Mouse (Mus musculus) liver, adult 2 months (tissue): Measurements from ENCODE around the gene Gtf2a2. TPM values are rescaled to one million over a fixed set of nuclear protein-coding genes. Genes with fewer than 3 reads are reported as not detected.
A peak's percentile ranks its signal among the peaks of the same experiment; 100 is the strongest.

Source experiments
- DNase-seq: peaks from one replicate; pipeline ENCODE4 v3.0.0-alpha.2; 2011; ENCODE audit warnings: low read depth, low spot score; ENCODE audit errors: extremely low read depth
- H3K27ac ChIP-seq: fragments of 200-500 bp; replicated peaks from 2 replicates; pipeline ENCODE4 v1.5.1; 2012; ENCODE audit warnings: low read depth, mild to moderate bottlenecking, control low read depth, inconsistent platforms, low read length; ENCODE audit not compliant: insufficient read depth
- H3K27me3 ChIP-seq: fragments of 200-500 bp; 2 replicates; pipeline ENCODE4 v1.6.1; 2012; ENCODE audit warnings: mild to moderate bottlenecking, moderate library complexity, low read length, inconsistent platforms; ENCODE audit not compliant: control insufficient read depth, insufficient read depth
- H3K36me3 ChIP-seq: fragments of 200-500 bp; 2 replicates; pipeline ENCODE4 v1.6.1; 2012; ENCODE audit warnings: low read length, inconsistent platforms; ENCODE audit not compliant: control insufficient read depth, insufficient read depth
- H3K4me1 ChIP-seq: fragments of 200-500 bp; 2 replicates; pipeline ENCODE4 v1.6.1; 2011; ENCODE audit warnings: low read length; ENCODE audit not compliant: control insufficient read depth, insufficient read depth
- H3K4me3 ChIP-seq: fragments of 200-500 bp; 2 replicates; pipeline ENCODE4 v1.5.1; 2011; ENCODE audit warnings: low read depth, mild to moderate bottlenecking, control low read depth, low read length, moderate library complexity; ENCODE audit not compliant: insufficient read depth
- H3K79me2 ChIP-seq: fragments of 200-500 bp; 2 replicates; pipeline ENCODE4 v1.6.1; 2012; ENCODE audit warnings: inconsistent platforms, mild to moderate bottlenecking, low read length, moderate library complexity; ENCODE audit not compliant: control insufficient read depth, insufficient read depth
- H3K9ac ChIP-seq: fragments of 200-500 bp; 2 replicates; pipeline ENCODE4 v1.6.1; 2012; ENCODE audit warnings: low read depth, mild to moderate bottlenecking, control low read depth, inconsistent platforms, low read length
- CTCF ChIP-seq: fragments of 200-500 bp; IDR thresholded peaks from 2 replicates; pipeline ENCODE4 v1.5.1; 2011; ENCODE audit warnings: low read depth, low read length, control low read depth
- POLR2A ChIP-seq: fragments of 200-500 bp; IDR thresholded peaks from 2 replicates; pipeline ENCODE4 v1.6.1; 2011; ENCODE audit warnings: low read length, control low read depth; ENCODE audit not compliant: insufficient read depth; ENCODE audit errors: extremely low read depth
- WGBS: fragments of 180-500 bp; shearing (Covaris S2); methylation state at CpG from one replicate; pipeline ENCODE4 v1.1.7; 2018; 5-methylcytosine and 5-hydroxymethylcytosine counted together
- polyA plus RNA-seq: library from polyadenylated mRNA; depleted of rRNA; stranded (reverse); fragments of >200 nt; gene quantifications from 2 replicates; pipeline ENCODE4 v1.2.3, GENCODE M21; 2012
- total RNA-seq: library from RNA; depleted of rRNA; stranded (reverse); fragments of >200 nt; gene quantifications from 2 replicates; pipeline ENCODE4 v1.2.3, GENCODE M21; 2014

The Gtf2a2 gene
- total and polyA plus RNA-seq, 2 experiments: 13.4 to 59.4 TPM

DNA sequence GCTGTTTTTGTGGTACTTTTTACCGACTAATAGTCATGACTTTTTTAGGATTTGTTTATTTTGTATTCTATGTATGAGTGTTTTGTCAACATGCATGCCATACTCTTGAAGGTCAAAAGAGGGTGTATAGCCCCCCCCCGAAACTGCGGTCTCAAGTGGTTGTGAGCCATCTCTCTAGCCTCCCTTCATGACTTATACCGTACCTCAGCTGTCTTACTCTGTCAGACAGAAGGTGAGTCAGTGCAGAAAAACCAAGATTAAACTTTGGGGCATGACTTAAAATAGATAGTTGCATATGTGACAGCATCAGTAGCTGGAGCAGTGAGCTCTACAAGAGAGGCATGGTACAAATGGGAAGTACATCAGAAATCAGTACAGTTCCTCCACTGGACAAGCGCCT is 17.8 kb upstream of the Gtf2a2 start:
- DNase-seq: no peak
- whole genome bisulfite sequencing: 83% methylated on average over 5 of the region's 5 CpGs
- Histone ChIP-seq H3K4me3 (no peak overlapping the region), H3K9ac (no peak overlapping the region), H3K27ac (peak overlapping the region; percentile 60), H3K4me1 (peaks cover 38% of the 10 kb centered on the region), H3K79me2 (peaks cover 21% of the 10 kb centered on the region; the same call in 1 of the 2 replicates), H3K36me3 (peaks cover 32% of the 10 kb centered on the region), H3K27me3 (no peaks in the 10 kb centered on the region)
- TF ChIP-seq POLR2A (no peak), CTCF (no peak)

DNA sequence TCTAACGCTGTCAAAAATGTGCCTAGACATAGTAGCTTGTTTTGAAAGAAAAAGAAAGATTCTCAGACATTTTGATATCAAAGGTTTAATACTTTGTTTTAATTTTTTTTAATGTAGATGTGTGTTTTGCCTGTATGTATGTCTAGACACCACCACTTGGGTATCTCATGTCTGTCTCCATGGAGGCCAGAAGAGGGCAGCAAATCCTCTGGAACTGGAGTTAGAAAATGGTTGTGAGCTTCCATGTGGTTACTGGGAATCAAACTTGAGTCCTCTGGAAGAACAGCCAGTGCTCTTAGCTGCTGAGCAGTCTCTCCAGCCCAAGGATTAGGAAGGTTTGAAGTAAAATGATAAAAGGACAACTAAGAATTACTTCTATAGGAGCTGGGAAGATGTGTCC is 13.0 kb upstream of the Gtf2a2 start:
- 76% methylated on average over 1 of the region's 1 CpGs for WGBS
- TF ChIP-seq POLR2A: no peak
- TF ChIP-seq CTCF: 0 out of 2 replicates have a peak, but pooled peaks have one; percentile 20
- peaks cover 68% of the 10 kb centered on the region for H3K36me3 ChIP-seq

DNA sequence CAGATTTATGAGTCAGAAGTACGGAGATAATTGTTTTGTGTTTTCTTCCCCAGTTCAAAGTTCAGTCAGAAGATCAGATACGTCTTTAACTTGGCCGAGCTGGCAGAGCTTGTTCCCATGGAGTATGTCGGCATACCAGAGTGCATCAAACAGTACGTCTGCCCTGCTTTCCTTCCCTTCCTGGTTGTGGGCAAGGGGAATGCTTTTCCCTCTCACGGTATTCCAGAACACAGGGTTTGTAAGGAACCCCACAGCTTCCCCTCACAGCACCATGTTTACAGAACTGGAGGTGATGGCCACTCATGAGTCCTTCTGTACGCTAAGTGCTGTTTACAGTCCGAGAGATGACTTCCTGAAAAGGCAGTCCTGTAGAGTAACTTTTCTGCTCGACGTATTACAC is 8.8 kb upstream of the Gtf2a2 start:
- H3K79me2 ChIP-seq: peaks cover 9% of the 10 kb centered on the region
- peaks cover 67% of the 10 kb centered on the region for H3K36me3 ChIP-seq
- peaks cover 19% of the 10 kb centered on the region for H3K4me1 ChIP-seq
- H3K4me3 ChIP-seq: no peak overlapping the region
- no peaks in the 10 kb centered on the region for H3K27me3 ChIP-seq
- no peak for TF ChIP-seq POLR2A
- TF ChIP-seq CTCF: no peak
- DNase-seq: peak; percentile 78
- H3K9ac ChIP-seq: no peak overlapping the region
- peak overlapping the region; percentile 90 for H3K27ac ChIP-seq
- WGBS: 32% methylated on average over 10 of the region's 10 CpGs

More for the DNA sequence above, 13.0 kb upstream of the Gtf2a2 start:
- DNase-seq: no peak
- H3K4me1 ChIP-seq: peaks cover 21% of the 10 kb centered on the region
- H3K27ac ChIP-seq: no peak overlapping the region
- H3K9ac ChIP-seq: no peak overlapping the region
- peaks cover 14% of the 10 kb centered on the region; the same call in 1 of the 2 replicates for H3K79me2 ChIP-seq
- H3K4me3 ChIP-seq: no peak overlapping the region
- H3K27me3 ChIP-seq: no peaks in the 10 kb centered on the region

DNA sequence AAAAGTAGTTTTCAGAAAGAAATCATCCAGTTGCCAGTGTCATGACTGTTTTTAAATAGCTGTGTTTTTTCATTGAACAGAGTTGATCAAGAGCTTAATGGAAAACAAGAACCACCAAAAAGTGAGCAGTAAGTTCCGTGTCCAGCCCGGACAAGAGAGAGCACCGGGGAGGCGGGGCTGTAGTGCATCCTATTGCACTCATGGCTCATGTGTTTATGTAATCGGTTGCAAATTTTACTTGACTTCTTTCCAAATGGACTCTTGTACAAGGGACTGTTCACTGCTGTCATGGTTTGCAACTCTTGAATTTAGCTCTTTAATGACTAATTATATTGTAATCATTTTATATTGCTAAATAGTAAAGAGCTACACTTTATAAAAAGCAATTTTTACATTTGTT is 5.4 kb upstream of the Gtf2a2 start:
- Histone ChIP-seq H3K79me2 (peaks cover 6% of the 10 kb centered on the region), H3K27me3 (no peaks in the 10 kb centered on the region), H3K36me3 (peaks cover 49% of the 10 kb centered on the region), H3K9ac (no peak overlapping the region), H3K4me1 (peaks cover 31% of the 10 kb centered on the region), H3K27ac (peak overlapping the region; percentile 46; the same call in 1 of the 2 replicates), H3K4me3 (no peak overlapping the region)
- WGBS: 26% methylated on average over 5 of the region's 5 CpGs
- TF ChIP-seq POLR2A: no peak
- TF ChIP-seq CTCF: no peak
- peak; percentile 96 for DNase-seq

DNA sequence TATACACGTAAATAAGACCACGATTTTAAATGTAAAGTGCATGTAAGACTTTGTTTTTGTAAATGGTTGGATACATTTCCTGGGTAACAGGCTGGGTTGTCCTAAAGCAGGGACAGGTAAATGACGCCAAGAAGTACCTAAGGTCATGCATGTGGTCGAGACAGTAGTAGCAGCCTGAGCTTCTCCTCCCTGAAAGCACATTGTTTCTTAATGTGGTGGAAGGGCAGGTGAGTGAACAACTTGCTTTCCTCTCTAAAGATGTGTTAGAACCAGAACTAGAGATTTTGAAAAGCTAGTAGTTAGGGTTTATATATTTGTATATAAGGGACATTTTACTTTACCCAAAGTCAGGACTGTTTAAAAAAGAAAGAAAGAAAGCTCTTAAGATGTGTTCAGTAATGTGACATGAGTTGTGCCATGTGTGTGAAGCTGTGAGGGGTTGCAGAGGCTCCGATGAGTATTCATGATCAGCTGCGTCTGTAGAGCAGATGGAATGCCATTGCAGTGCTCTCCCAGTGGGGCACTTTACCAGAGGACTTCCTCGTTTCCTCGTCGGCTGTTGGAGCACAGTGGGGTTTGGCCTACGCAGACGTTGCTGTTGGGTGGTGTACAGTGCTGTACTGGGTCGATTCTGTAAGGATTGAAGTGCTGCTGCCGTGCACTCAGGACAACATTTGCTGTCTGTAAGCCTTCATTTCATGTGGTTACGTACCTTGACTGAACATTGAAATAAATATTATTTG is 4.7 kb upstream of the Gtf2a2 start:
- peak; percentile 53 for DNase-seq
- Histone ChIP-seq H3K27ac (peak overlapping the region; percentile 86), H3K9ac (no peak overlapping the region), H3K27me3 (no peaks in the 10 kb centered on the region), H3K4me1 (peaks cover 30% of the 10 kb centered on the region), H3K79me2 (peaks cover 9% of the 10 kb centered on the region), H3K4me3 (no peak overlapping the region), H3K36me3 (peaks cover 43% of the 10 kb centered on the region)
- 75% methylated on average over 14 of the region's 14 CpGs for WGBS
- TF ChIP-seq POLR2A (no peak), CTCF (no peak)

DNA sequence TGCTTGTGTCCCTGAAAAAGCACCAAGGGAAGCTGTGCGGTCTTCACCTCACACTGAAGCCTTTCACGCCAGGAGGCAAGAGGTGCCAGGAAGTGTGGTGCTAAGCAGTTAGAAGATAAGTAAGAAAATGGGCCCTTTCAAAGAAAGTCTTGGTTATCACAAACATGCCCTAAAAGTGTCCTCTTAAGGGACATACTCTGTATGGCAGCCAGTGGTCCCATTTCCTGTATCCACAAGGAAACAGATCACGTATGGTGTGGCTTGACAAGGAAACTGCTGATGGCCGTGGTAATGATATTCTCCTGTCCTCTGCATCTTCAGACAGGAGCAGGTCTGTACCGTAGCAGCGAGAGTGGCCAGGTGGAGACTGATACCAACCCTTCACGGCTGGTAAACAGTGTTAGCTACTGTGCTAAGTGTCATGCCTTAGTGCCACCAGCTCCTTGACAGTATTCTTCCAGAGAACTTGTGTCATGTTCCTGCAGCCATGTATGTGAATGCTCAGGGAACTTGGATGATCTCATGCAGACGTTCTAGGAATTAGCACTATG is 2.5 kb upstream of the Gtf2a2 start:
- no peak for TF ChIP-seq POLR2A
- no peak for TF ChIP-seq CTCF
- Histone ChIP-seq H3K4me1 (peaks cover 33% of the 10 kb centered on the region), H3K9ac (no peak overlapping the region), H3K36me3 (peaks cover 32% of the 10 kb centered on the region), H3K27ac (peak overlapping the region; percentile 50), H3K27me3 (no peaks in the 10 kb centered on the region), H3K4me3 (no peak overlapping the region), H3K79me2 (peaks cover 13% of the 10 kb centered on the region)
- WGBS: 67% methylated on average over 8 of the region's 8 CpGs
- peak; percentile 23 for DNase-seq
